Mouse (Mus musculus): Measurements from ENCODE around the gene 2200002J24Rik.
"Not testable (repeated sequence)": the region's sequence is repeated elsewhere in the genome, so short reads cannot be mapped to it uniquely, and the experiment has no call there.

The 2200002J24Rik gene

DNA sequence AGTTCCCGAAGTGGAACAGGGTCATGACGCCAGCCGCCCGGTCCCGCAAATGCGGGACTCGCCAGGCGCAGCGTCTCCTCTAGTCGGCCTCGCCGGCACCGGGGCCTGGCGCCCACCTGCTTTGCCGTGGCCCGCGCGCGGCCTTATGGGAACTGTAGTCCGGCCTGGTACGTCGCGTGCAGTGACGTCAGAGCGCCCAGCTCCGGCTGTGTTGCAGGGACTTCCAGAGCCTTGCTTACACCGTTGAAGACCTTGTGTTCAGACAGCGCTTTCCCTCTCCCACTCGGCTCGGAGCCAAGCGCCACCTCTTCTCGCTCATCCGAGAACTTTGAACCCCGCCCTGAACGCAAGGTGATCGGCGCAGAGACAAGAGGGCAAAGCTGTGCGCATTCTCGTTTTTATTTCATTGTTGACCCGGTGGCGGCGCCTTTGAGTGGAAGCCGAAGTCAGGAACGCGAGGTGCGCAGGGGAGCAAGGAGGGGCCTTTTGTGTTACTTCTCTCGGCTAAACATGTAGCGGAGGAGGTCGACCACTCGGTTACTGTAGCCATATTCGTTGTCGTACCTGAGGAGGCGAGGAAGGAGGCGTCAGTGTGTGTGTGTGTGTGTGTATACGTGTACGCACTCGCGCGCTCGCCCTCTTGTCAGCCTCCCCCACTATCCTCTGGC, 30.8 kb downstream of the 2200002J24Rik start, which contains the start of gene Tmem147:
TSS of gene Tmem147 (minus strand) at position 145 of the 668 bp plus-strand sequence.
- DNase-seq = peak; percentile 98

- DNase-seq = not testable (repeated sequence)
These were observed 31.5 kb downstream of the 2200002J24Rik start for GRCm38 (mm10) chr7:30730064-30730722.

DNA sequence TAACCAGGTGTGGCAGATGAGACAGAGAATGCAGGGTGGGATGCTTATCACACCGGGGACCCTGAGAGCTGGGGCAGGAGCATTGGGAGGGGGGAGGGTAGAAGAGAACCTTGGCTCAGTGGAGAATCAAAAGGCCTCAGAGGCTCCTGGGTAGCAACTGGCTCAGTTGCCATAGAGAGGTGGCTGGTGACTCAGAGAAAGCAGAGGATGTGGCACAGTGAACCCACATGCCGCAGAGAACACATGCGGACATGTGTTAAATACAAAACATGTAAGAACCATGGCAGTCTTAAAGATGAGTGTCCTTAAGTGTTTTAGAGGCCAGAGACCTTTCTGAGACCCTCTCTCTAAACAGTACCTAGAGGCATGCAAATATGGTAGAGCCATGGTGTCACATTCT, 37.5 kb downstream of the 2200002J24Rik start:
- no peak for DNase-seq

DNA sequence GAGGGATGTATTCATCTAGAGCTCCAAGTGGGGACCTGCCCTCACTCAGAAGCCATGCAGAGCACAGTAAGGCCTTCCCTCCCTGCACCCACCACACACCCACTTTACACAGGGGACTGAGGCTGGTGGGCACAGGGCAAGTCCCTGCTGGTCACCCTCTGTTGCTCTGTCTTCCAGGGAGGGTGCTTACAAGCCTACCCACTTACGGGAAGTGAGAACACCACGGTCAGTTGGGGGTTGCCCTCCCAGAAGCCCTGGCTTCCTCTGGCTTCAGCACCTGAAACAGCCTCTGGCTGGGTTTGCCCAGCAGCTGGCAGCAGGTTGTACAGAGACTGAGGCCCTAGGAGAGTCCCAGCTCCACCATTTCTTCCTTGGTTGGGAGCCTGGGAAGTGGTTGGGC, 43.8 kb downstream of the 2200002J24Rik start:
- not testable (repeated sequence) for DNase-seq

- not testable (repeated sequence) for DNase-seq
These were observed 44.9 kb downstream of the 2200002J24Rik start, which contains the start of gene Gapdhs for GRCm38 (mm10) chr7:30743617-30744016. Gapdhs (minus strand) TSS chr7:30743681.

DNA sequence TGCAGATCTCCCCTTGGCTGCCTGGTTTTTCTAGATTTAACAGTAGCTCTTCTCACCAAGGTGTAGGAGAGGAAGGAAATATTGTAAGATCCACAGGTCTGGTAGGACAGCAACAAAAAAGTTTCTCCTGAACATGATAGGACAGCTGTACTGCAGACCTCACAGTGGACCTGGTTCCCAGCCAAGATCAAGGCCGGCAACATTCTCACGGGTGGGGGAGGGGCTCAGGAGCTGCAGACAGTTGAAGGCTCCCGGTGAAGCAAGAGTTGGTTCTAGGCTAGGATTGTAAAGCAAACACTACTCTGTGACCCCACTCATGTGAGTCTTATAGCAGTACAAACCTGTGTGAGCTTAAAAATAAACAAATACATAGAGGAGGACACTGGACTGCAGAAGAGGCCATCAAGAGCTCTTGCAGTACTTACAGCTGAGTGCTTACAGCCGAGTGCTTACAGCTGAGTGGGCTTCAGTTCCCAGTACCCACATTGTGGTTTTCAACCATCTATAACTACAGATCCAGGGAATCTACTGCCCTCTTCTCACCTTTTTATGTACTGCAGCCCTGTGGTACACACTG, 45.4 kb downstream of the 2200002J24Rik start:
- DNase-seq = no peak

- DNase-seq = no peak
These were observed 48.9 kb downstream of the 2200002J24Rik start for GRCm38 (mm10) chr7:30747525-30748204.

Data from kidney, adult 11 months (tissue).